Mouse (Mus musculus) fat pad, adult 2 months (tissue): ENCODE measurements around the gene Camta1.
A peak's percentile ranks its signal among the peaks of the same experiment; 100 is the strongest.

Experiments used
- DNase-seq: peaks from one replicate; pipeline ENCODE4 v3.0.0-alpha.2; 2011; ENCODE audit warnings: low read depth, low spot score; ENCODE audit errors: extremely low read depth

The Camta1 gene

DNA sequence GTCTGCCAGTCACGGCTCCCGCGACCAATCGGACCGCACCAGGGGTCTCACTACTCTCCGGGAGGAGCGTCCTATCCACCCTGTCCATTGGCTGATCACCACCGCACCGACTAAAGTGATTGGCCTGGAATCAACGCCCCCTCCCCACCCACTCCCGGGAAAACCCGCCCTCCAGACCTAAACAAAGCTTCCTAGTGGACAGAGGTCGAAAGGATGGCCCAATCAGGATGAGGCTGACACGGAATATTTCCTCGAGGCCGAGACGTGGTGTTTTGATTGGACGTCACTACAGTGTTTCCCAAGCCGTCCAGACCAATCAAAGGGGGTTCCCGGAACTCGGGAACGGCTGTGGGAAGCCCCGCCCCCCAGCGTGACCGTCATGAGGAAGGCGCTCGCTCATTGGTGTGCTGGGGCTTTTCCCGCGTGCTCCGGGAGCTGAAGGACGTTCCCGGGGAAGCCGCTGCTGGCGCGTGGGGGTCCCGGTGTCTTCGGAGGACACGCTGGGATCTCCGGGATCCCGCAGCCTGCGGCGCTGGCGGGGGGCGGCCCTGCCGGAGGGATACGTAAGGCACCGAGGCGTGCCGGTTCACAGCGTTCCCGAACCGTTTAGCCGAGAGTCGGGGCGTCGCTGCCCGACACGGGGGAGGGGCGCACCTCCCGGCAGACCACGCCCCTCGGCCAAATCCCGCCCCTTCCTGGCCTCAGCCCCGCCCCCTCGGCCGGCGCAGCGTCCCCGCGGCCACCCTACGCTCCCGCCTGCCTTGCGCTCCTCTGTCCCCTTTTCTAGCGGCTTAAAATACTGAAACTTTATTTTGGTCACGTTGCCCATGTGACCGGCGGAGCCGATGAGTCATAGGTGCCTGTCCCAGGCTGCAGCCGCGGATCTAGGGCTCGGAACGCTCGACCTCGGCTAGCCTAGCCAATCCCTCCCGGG, at the start of gene Camta1:
TSS of gene Camta1 (minus strand) at position 71 of the 934 bp plus-strand sequence.
- DNase-seq = peak; percentile 99

DNA sequence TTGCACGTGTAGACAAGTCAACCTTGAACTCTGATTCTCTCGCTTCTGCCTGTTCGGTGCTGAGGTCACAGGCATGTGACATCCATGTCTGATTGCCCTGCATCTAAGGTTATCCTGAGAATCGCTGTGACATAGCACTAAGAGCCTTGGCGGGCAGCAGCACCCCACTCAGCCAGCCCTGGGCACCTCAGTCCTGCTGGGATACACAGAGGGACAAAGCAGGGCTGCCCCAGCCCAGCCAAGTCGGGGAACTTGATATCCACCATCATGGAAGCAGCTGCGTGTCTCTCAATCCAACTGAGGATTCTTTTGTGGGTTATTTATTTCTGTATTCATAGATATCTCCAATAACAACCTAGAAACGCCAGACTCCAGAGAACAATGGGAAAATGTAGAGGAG, 47.1 kb upstream of the Camta1 start:
- DNase-seq = no peak

DNA sequence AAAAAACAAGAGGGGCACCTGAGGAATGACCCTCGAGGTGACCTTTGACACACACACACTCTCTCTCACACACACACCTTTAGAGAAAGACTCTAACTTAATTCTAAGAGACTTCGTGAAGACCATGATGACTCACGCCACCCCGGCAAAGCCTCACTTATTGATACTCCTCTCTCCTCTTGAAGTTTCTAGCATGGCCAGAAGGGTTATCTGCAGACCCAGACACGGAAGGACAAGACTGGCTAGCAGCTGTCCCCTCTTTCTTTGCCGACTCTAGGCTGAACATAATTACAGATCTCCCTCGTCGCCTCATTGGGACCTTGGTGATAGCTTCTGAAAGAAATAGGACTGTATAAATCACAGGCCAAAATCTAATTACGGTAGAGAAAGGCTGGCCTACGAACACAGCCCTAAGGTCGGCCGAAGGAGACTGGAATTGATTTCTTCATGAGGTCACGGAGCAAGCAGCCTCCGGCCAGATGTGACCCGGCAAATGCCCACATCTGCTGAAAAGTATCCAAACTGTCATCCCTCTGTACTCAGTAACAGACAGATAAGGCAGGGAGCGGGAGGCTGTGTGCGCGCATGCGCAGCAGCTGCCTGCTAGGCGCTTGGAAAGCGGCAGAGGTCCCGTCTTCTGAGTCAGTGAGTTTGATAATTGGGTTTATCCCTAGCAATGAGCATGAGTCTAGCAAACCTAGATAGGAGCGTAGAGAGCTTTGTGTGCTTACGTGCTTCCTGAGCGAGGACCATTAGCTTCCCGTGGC, 46.1 kb upstream of the Camta1 start:
- DNase-seq = no peak

- DNase-seq = no peak
These were observed 43.9 kb upstream of the Camta1 start for GRCm38 (mm10) chr4:151905621-151906020.

- no peak for DNase-seq
These were observed 42.4 kb upstream of the Camta1 start for GRCm38 (mm10) chr4:151904098-151904497.

- DNase-seq = no peak
These were observed 41.1 kb upstream of the Camta1 start for GRCm38 (mm10) chr4:151902689-151903241.

DNA sequence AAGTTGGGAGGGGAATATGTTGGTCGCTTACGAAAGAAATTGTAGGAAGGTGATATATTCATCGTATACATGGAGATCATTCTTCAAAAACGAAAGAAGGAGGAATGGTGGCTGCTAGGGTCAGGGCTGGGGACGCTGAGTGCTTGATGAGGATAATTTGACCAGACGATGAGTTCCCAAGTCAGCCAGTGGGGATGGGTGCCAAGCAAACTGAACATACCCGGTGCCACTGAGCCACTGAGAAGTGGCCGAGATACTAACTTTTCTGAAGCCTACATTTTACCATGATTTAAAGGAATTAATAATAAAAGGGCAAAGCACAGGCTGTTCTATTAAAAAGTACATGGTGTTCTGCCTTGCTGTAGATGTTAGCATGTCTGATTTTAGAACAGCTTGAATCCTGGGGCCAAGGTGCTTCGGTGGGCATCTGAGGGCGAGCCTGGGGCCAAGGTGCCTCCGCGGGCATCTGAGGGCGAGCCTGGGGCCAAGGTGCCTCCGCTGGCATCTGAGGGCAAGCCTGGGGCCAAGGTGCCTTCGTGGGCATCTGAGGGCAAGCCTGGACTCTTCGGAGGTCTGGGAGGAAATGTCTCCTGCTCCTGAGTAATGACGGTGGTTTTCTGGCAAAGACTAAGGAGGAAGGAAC, 40.5 kb upstream of the Camta1 start:
- DNase-seq = no peak

DNA sequence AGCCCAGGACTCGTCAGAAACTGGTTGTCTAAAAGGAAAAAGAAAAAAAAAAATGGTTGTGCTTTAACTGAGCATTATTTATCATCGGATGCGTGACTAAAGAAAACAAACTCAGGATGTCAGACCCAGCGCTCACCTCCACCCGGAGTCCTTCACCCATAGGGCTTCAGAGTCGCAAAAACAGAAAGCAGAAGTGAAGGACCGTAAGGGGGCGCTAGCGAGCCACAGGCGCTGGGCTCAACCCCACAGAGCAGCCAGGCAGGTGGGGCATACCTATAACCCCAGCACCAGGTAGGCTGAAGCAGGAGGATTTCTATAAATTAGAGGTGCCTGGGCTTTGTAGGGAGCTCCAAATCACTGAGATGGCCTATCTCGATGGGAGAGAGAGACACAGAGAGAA, 39.7 kb upstream of the Camta1 start:
- no peak for DNase-seq

DNA sequence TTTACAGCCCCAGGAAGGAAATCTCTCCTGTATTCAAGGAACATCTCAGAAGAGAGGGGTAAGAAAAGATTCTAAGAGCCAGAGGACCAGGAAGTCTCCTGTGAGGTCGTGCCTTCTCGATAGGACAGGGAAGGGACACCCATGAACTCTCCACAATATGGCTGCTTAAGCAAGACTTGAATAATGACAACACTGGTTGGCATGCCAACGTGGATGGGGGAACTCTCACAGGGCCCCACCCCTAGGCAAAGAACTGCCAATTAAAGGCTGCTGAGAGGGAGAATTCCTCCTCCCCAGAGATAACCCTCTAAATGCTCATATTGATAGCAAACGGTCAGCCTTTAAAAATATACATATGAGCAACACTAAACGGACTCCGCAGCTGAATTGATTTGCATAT, 39.1 kb upstream of the Camta1 start:
- no peak for DNase-seq

GRCm38 (mm10) chr4:151899707-151900384, 38.2 kb upstream of the Camta1 start:
- DNase-seq = no peak

DNA sequence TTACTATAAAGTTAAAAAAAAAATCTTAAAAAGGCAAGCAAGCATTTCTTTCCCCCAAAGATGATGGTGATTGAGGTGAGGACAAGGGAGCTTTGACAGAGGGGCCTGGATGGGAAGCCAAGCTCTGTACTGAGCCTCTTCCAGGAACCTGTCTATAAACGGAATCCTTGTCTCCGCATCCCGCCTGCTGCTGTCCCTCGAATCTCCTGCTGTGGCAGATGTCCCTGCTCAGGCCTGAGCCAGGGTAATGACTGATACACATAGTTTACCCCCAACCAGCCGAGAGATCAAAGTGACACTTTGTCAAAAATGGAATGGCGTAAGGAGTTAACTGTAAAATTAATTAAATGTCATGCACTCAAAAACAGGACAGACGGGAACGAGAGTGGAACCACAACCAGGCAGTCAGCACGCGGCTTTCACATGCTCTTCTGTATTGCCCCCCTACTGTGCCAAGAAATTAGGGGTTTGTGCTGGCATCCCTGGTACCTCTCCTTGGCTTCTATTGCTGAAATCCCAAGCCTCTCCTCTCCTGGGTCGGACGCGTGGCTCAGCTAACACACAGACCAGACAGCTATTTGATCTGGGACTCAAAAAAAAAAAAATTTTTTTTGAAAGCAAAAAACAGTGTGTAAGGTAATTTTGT, 37.0 kb upstream of the Camta1 start:
- DNase-seq = no peak

- no peak for DNase-seq
These were observed 35.5 kb upstream of the Camta1 start for GRCm38 (mm10) chr4:151897069-151897617.

DNA sequence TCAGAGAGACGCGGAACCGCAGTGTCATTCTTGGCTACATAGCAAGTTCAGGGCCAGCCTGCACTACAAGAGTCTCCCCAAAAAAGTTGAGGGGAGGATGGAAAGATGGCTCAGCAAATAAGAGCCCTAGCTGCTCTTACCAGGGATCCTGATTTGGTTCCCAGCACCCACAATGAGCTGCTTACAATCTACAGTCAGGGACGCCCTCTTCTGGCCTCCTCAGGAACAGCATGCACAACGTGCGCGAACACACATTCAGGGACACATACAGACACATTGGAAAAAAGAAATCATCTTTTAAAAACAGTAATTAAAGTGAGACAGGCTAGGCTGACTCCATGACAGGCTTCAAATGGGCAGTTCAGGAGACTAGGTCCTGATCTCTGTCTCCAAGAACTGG, 33.9 kb upstream of the Camta1 start:
- DNase-seq = no peak

DNA sequence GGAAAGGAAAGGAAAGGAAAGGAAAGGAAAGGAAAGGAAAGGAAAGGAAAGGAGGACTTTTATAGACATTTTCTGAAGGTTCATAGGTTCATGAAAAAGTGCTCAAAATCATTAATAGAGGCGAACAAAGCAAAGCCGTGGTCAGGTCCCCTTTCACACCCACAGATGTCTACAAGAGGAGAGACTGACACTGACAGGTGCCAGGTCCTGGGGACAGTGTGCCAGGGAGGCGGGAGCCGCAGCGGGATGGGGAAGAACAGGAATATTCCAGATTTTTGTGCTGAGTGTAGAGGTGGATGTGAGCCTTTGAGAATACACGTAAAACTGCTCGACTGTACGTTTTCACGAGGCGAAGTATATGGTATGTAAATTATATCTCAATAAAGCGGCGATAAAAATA, 33.2 kb upstream of the Camta1 start:
- DNase-seq = no peak

- DNase-seq = no peak
These were observed 31.6 kb upstream of the Camta1 start for GRCm38 (mm10) chr4:151893241-151893640.

GRCm38 (mm10) chr4:151881590-151881989, 19.9 kb upstream of the Camta1 start:
- no peak for DNase-seq

- no peak for DNase-seq
These were observed 18.5 kb upstream of the Camta1 start for GRCm38 (mm10) chr4:151880044-151880690.

DNA sequence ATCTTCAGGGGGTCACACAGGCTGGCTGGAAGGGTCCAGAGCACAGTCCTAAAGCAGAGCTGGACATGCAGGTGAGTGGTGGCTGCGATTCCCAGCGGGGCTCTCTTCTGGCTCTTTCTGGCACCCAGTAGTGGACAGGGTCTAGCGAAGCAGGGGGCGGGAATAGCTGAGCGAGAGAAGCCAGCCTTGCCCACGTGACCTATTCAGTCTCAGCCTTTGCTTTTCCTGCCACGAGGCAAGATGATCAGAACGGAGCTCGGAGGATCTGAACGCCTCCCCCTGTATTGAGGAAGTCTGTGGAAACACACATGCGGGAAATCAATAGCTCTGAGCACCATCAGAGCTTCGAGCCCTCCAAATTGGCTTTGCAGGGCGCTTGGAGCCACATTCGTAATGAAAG, 14.7 kb upstream of the Camta1 start:
- no peak for DNase-seq

DNA sequence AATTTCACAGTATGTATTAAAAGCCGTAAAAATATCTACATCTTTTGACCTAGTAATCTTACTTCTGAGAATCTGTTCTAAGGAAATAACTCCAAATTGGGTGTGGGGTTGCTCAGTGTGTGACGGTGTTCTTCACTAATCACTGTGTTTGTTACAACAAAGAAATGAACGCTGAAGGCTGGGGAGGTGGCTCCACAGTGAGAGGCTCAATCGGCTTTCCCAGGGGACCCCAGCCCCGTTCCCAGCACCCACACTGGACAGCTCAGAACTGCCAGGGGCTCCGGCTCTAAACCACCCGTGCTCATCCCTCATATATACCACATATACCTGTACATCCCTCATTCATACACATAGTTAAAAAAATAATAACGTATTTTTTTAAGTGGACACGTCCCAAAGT, 1.8 kb upstream of the Camta1 start:
- DNase-seq = no peak

DNA sequence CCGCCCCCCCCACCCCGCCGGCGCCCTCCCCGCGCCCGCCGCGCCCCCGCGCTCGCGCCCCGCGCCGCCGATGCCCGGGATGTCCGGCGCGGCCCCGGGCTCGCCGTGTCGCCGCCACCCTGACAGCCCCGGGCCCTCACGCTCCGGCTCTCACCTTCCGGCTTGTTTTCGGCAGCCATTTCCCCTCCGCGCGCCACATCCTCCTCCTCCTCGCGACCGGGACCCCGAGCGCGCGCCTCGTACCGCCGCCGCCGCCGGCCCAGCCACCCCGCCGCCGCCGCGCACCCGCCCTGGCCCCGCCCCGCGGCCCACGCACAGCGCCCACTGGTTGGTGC, 238 bp downstream of the Camta1 start:
- DNase-seq = no peak
